Mouse (Mus musculus): ENCODE results near the gene Zbtb7a. TPM values are rescaled to one million over a fixed set of nuclear protein-coding genes. Genes with fewer than 3 reads are reported as not detected.
"Not testable (repeated sequence)": the region's sequence is repeated elsewhere in the genome, so short reads cannot be mapped to it uniquely, and the experiment has no call there.

Gene Zbtb7a
- total and polyA plus RNA-seq, 2 experiments from 2014 or later = 32.3 to 57.8 TPM

- Histone ChIP-seq H3K27me3 (ENCODE audit: control insufficient read depth, insufficient read depth, low read length) (no peaks in the 10 kb centered on the region), H3K36me3 (replicated peaks; ENCODE audit: control insufficient read depth, insufficient read depth, low read length) (peaks cover 22% of the 10 kb centered on the region; the same call in 1 of the 2 replicates), H3K27ac (ENCODE audit: low read depth) (no peak overlapping the region), H3K9ac (replicated peaks; ENCODE audit: low read depth, low read length) (no peak overlapping the region), H3K4me3 (ENCODE audit: low read depth, low read length) (no peak overlapping the region), H3K9me3 (replicated peaks; ENCODE audit: control insufficient read depth, low read length) (no peaks in the 10 kb centered on the region), H3K4me1 (ENCODE audit: control insufficient read depth, insufficient read depth) (peaks cover 18% of the 10 kb centered on the region), H3K4me2 (ENCODE audit: low read depth, low read length) (no peak overlapping the region)
- ATAC-seq (ENCODE audit: insufficient read depth, low read depth) = no peak
- TF ChIP-seq EP300 (IDR thresholded peaks at IDR 0.05; ENCODE audit: low read depth) (no peak), CTCF (IDR thresholded peaks at IDR 0.05; ENCODE audit: low read depth) (no peak)
- 78% methylated on average over 8 of the region's 8 CpGs for WGBS
- no peak for DNase-seq (ENCODE audit: low spot score)
Observed at GRCm38 (mm10) chr10:81165118-81165517, 30.1 kb downstream of the Zbtb7a start.

DNA sequence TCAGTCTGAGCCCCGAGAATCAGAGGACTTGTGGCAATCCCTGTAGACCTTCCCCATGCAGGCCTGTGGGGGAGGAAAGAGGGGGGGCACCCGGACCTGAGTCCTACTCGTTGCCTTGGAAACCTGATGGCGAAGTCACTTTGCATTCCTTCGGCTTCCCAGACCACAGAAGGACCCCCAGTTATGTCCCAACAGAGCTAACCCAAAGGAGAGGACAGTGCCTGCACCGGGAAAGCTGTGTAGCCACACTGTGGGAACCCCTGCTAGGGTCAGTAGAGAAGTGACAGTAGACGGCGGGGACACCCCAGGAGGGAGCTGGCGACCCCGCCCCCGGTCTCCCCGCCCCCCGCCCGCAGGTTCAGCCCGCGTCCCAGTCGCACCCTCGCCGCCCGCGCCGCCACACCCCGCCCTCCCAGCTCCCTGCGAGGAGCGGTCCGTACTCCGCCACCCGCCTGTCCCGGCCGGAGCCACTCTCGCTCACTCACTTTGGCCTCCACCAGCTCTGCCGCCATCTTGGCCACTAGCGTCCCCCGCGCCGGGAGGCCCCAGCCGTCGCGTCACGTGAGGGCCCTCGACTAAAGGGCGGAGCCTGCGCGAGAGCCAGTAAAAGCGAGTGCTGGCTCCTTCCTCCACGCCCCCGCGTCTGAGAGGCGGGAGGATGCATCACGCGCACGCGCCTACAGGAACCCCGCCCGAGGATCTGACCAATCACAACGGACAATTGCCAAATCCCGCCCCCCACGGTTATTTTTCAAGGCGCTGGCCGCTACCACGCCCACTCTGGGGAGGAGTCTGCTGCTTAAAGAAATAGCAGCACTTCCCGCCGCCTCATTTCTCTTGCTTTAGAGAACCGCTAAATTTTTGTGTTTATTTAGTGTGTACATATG is 32.4 kb downstream of the Zbtb7a start, which contains the start of gene Pias4:
Gene Pias4, minus strand, starts transcription at position 724 of the 887 bp plus-strand sequence.
- peak; percentile 98 for DNase-seq (ENCODE audit: low spot score)
- H3K27me3 ChIP-seq (ENCODE audit: control insufficient read depth, insufficient read depth, low read length) = no peaks in the 10 kb centered on the region
- under 1% methylated on average over 54 of the region's 64 CpGs for WGBS
- H3K4me2 ChIP-seq (ENCODE audit: low read depth, low read length) = peak within 1 kb of the TSS; percentile 91
- peak; percentile 93 for ATAC-seq (ENCODE audit: insufficient read depth, low read depth)
- TF ChIP-seq EP300 (IDR thresholded peaks at IDR 0.05; ENCODE audit: low read depth) (0 out of 2 replicates have a peak, but pooled peaks have one; percentile 42), CTCF (IDR thresholded peaks at IDR 0.05; ENCODE audit: low read depth) (no peak)
- peak within 1 kb of the TSS; percentile 87 for H3K27ac ChIP-seq (ENCODE audit: low read depth)
- H3K9me3 ChIP-seq (replicated peaks; ENCODE audit: control insufficient read depth, low read length) = no peaks in the 10 kb centered on the region
- peak within 1 kb of the TSS; percentile 95 for H3K9ac ChIP-seq (replicated peaks; ENCODE audit: low read depth, low read length)
- H3K4me1 ChIP-seq (ENCODE audit: control insufficient read depth, insufficient read depth) = peaks cover 15% of the 10 kb centered on the region
- peaks cover 6% of the 10 kb centered on the region; the same call in 1 of the 2 replicates for H3K36me3 ChIP-seq (replicated peaks; ENCODE audit: control insufficient read depth, insufficient read depth, low read length)
- H3K4me3 ChIP-seq (ENCODE audit: low read depth, low read length) = peak within 1 kb of the TSS; percentile 98

DNA sequence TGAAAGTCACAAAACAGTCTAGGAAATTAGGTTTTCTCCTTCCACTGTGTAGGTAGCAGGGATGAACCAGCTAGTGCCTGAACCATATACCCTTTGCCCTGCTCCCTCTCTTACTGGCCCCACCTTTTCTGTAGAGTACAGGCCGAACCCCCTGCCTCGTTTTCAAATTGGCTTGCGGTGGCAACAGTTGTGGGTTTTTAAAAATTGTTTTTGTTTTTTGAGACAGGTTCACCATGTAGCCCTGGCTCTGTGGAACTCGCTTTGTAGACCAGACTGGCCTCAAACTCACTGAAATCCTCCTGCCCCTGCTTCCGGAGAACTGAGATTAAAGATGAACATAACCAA is 33.0 kb downstream of the Zbtb7a start:
- 11% methylated on average over 5 of the region's 5 CpGs for WGBS
- Histone ChIP-seq H3K27ac (ENCODE audit: low read depth) (peak overlapping the region; percentile 87), H3K9ac (replicated peaks; ENCODE audit: low read depth, low read length) (peak overlapping the region; percentile 37; the same call in 1 of the 2 replicates), H3K9me3 (replicated peaks; ENCODE audit: control insufficient read depth, low read length) (no peaks in the 10 kb centered on the region), H3K4me3 (ENCODE audit: low read depth, low read length) (peak overlapping the region; percentile 98), H3K4me1 (ENCODE audit: control insufficient read depth, insufficient read depth) (peaks cover 15% of the 10 kb centered on the region), H3K36me3 (replicated peaks; ENCODE audit: control insufficient read depth, insufficient read depth, low read length) (peaks cover 5% of the 10 kb centered on the region; the same call in 1 of the 2 replicates), H3K27me3 (ENCODE audit: control insufficient read depth, insufficient read depth, low read length) (no peaks in the 10 kb centered on the region), H3K4me2 (ENCODE audit: low read depth, low read length) (peak overlapping the region; percentile 91)
- DNase-seq (ENCODE audit: low spot score) = no peak
- ATAC-seq (ENCODE audit: insufficient read depth, low read depth) = peak; percentile 47; the same call in 1 of the 2 replicates
- TF ChIP-seq EP300 (IDR thresholded peaks at IDR 0.05; ENCODE audit: low read depth) (no peak), CTCF (IDR thresholded peaks at IDR 0.05; ENCODE audit: low read depth) (no peak)

- H3K4me3 ChIP-seq (ENCODE audit: low read depth, low read length) = peak overlapping the region; percentile 98
- H3K27me3 ChIP-seq (ENCODE audit: control insufficient read depth, insufficient read depth, low read length) = no peaks in the 10 kb centered on the region
- no peaks in the 10 kb centered on the region for H3K9me3 ChIP-seq (replicated peaks; ENCODE audit: control insufficient read depth, low read length)
- H3K4me1 ChIP-seq (ENCODE audit: control insufficient read depth, insufficient read depth) = peaks cover 19% of the 10 kb centered on the region
- peak overlapping the region; percentile 58 for H3K9ac ChIP-seq (replicated peaks; ENCODE audit: low read depth, low read length)
- WGBS = 2% methylated on average over 29 of the region's 29 CpGs
- ATAC-seq (ENCODE audit: insufficient read depth, low read depth) (peak; percentile 52), DNase-seq (ENCODE audit: low spot score) (peak; percentile 90)
- TF ChIP-seq CTCF (IDR thresholded peaks at IDR 0.05; ENCODE audit: low read depth) (no peak), EP300 (IDR thresholded peaks at IDR 0.05; ENCODE audit: low read depth) (no peak)
- peaks cover under 1% of the 10 kb centered on the region; the same call in 1 of the 2 replicates for H3K36me3 ChIP-seq (replicated peaks; ENCODE audit: control insufficient read depth, insufficient read depth, low read length)
- H3K27ac ChIP-seq (ENCODE audit: low read depth) = peak overlapping the region; percentile 87
- peak overlapping the region; percentile 91 for H3K4me2 ChIP-seq (ENCODE audit: low read depth, low read length)
Observed at GRCm38 (mm10) chr10:81168521-81169244, 33.7 kb downstream of the Zbtb7a start.

DNA sequence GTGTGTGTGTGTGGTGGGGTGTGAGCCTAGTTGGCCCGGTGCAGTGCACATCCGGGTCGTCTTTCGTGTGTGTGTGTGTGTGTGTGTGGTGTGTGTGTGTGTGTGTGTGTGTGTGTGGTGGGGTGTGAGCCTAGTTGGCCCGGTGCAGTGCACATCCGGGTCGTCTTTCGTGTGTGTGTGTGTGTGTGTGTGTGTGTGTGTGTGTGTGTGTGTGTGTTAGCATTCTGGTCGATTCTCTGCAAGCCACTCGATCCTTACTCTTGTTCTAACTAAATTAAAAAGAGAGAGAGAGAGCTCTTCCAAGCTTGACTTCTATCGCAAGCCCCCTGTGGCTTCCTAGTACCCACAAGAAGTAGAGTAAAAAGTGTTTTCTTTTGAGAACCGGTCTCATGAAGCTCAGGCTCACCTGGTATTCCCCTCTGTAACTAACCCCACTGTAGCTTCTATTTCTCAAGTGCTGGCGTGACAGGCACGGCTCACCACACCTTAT is 34.4 kb downstream of the Zbtb7a start:
- DNase-seq (ENCODE audit: low spot score) = not testable (repeated sequence)
- 46% methylated on average over 6 of the region's 14 CpGs for WGBS

More for the DNA sequence above, 34.4 kb downstream of the Zbtb7a start:
- not testable (repeated sequence) for H3K27me3 ChIP-seq (ENCODE audit: control insufficient read depth, insufficient read depth, low read length); H3K36me3 ChIP-seq (replicated peaks; ENCODE audit: control insufficient read depth, insufficient read depth, low read length); H3K9me3 ChIP-seq (replicated peaks; ENCODE audit: control insufficient read depth, low read length); H3K4me3 ChIP-seq (ENCODE audit: low read depth, low read length); H3K9ac ChIP-seq (replicated peaks; ENCODE audit: low read depth, low read length)
- Histone ChIP-seq H3K27ac (ENCODE audit: low read depth) (peak overlapping the region; percentile 66), H3K4me1 (ENCODE audit: control insufficient read depth, insufficient read depth) (peaks cover 20% of the 10 kb centered on the region), H3K4me2 (ENCODE audit: low read depth, low read length) (peak overlapping the region; percentile 21; the same call in 1 of the 2 replicates)
- peak; percentile 19; the same call in 1 of the 2 replicates for ATAC-seq (ENCODE audit: insufficient read depth, low read depth)

All from heart, postnatal 0 days (tissue).